Mouse (Mus musculus) brain, embryonic 14.5 days (tissue): ENCODE results near the gene Usp22.

Source experiments
- CTCF ChIP-seq: fragments of 200-500 bp; IDR thresholded peaks from 2 replicates; pipeline ENCODE4 v1.5.1; 2012; ENCODE audit warnings: inconsistent platforms, mild to moderate bottlenecking, moderate library complexity, borderline replicate concordance; ENCODE audit not compliant: insufficient read depth, insufficient read length; ENCODE audit errors: extremely low read depth
- POLR2A ChIP-seq: fragments of 200-500 bp; IDR thresholded peaks from 2 replicates; pipeline ENCODE4 v1.6.1; 2012; ENCODE audit warnings: mild to moderate bottlenecking, inconsistent platforms, borderline replicate concordance; ENCODE audit not compliant: poor library complexity, insufficient read depth, insufficient read length, severe bottlenecking; ENCODE audit errors: extremely low read depth

DNA sequence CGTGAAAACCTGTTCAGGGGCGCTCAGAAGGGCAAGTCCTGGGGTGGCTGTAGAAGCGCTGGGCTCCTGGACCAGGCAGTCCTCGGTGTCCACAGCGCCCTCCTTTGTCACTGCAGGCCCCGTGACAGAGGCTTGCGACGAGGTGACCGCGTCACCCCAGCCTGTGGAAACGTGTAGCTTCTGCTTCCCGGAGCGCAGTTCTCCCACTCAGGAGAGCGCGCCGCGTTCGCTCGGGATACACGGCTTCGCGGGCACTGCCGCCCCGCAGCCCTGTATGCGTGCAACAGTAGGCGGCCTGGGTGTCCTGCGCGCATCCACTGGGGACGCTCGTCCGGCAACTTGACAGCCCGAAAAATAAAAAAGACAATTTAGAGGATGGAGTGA is 27.6 kb downstream of the Usp22 start:
- TF ChIP-seq CTCF: peak; percentile 57; the same call in 1 of the 2 replicates
- TF ChIP-seq POLR2A: no peak
